Mouse (Mus musculus): ENCODE measurements at regions not wholly inside any gene's neighbourhood (a gene's known extent, or its start where the extent isn't known, plus 50 kb on each side); places are given as distances from the start of the nearest gene placed in this dataset.
A peak's percentile ranks its signal among the peaks of the same experiment; 100 is the strongest.

DNA sequence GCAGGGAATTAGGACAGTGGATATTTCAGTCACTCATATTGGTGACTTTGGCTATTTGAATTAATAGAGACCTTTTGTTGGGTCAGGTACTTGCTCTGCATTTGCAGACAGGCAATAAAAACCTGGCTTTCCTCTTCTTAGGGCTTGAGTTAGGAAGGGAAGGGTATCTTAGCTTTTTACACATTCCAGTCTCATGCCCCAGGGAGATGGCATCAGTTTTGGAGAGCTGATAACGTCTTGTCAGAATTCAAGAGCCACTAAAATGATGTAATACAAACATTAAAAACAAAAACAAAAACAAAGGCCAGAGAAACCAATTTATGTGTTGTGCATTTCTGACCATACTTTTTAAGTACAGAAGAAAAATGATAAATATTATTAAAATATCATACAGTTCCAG, 214.3 kb downstream of the Ktn1 start:
- no peak for DNase-seq

DNA sequence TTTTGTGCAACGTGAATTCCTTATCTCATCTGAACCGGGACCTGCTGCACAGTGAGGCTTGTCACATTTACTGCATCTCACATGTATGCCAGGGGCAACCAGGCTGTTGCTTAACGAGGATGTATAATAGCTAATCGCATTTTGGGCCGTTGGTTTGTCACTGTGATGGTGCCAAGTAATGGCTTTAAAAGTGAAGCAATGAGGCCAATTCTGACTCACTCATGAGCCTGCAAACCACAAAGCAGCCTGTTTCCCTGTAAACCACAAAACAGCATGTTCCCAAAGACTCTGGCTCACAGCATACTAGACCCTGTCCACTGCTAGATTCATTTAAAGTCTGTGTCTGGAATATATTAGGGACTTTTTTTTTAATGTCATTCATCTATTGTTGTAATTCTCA, 214.8 kb downstream of the Ktn1 start:
- DNase-seq, result peak; percentile 55

- no peak for DNase-seq
Measured at GRCm38 (mm10) chr14:47863701-47864100, 215.5 kb downstream of the Ktn1 start.

- DNase-seq, result no peak
Measured at GRCm38 (mm10) chr14:47867017-47867416, 218.8 kb downstream of the Ktn1 start.

- no peak for DNase-seq
Measured at GRCm38 (mm10) chr14:47868258-47868780, 220.1 kb downstream of the Ktn1 start.

- peak; percentile 8 for DNase-seq
Measured at GRCm38 (mm10) chr14:47876585-47876984, 228.3 kb downstream of the Ktn1 start.

DNA sequence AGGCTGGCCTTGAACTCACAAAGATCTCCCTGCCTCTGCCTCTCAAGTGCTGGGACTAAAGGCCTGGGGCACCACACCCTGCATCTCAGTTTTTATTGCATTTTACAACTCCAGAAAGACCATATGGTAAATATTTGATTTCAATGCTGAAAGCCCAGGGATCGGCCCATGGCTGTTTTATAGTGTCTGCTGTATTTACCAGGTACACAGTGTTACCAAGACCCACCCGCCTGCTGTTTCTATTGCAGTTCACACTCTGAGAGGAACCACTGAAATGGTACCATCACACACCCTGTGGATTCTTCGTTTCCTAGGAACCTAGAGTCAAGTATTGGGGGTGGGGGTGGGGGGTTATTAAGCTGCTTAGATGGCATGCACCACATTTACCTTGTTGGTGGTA, 228.9 kb downstream of the Ktn1 start:
- no peak for DNase-seq

DNA sequence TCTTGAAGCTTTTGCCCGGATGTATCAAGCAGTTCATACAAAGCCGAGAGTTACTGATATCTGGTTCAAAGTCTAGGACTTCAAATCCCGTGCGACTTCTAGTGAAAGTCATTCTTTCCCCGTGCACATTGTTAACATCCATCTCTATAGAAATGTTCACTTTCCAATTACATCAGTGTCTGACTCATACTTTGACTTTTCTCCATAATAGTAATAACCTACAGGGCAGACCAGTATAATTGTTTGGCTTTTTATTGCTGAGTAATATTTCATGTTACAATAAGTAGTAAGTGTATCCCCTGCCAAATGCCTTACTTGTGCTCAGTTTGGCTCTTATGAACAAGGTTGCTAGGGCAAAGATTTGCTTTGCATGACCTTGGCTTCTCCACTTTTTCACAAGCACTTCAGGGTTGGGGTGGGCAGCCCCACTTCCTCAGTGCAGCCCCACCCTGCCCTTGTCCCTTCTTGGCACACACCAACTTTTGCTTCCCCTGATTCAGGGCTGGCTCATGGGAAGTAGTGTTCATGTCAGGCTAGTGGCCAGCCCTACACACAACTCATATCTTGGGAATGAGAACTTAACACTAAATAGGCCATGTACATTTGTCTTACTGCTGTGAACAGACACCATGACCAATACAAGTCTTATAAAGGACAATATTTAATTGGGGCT, 229.7 kb downstream of the Ktn1 start:
- no peak for DNase-seq

DNA sequence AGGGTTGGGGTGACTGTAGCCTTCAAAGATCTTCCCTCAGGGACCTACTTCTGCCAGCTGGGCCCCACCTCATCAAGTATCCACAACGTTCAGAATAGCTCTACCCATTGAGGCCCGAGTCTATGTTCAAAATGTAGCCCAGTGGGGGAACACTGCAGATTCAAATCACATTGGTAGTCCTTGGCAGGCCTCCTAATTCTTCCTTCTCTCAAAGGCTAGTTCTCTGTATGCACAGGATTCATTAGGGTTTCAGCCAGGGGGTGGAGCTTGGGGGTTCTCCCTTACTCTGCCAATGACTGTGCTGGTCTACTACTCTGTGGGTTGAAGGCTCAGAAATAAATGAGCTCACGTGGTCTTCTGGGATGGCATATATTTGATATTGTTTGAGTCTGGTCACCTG, 235.3 kb upstream of the Peli2 start:
- DNase-seq, result no peak

DNA sequence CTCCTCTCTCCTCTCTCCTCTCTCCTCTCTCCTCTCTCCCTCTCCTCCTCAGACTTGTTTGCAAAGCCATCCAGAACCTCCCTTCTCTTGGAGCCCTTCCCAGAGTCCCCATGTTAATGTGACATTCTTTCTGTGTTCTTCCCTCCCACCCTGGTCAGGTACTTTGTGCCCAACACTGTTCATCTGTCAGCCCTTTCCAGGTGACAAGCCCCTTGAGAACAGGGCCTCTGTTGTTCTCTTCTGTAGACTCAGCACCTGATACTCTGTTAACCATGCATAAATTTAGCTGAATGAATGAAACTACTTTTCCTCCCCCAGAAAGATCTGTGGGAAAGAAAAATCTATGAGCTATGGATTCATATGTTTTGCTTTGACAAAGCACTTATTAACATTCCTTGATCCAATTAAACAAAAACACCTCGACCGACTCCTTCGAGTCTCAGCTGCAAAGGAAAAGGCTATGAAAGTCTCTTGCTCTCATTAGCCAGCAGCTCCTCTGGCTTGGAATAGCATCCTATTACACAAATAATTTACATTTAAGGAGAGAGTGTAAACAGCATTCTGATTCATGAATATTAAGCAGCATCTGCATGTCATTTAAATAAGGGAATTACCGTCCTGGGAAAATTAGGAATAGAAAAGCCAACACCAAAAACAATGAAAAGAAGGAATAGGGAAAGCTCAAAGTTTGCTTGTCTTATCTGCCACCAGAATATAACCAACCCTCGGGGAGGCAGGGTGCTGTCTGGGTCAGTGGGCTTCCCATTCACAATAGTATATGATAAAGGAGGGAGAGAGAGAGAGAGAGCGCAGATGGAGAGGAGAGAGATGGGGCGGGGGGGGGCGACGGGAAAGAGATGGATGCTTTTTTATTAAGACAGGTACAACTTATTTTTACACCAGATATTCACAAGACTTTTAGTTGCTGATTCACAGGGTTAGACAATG, 230.1 kb upstream of the Peli2 start:
- no peak for DNase-seq

- no peak for DNase-seq
Measured at GRCm38 (mm10) chr14:47896581-47896980, 224.0 kb upstream of the Peli2 start.

GRCm38 (mm10) chr14:47897907-47898530, 222.6 kb upstream of the Peli2 start:
- DNase-seq, result peak; percentile 11

DNA sequence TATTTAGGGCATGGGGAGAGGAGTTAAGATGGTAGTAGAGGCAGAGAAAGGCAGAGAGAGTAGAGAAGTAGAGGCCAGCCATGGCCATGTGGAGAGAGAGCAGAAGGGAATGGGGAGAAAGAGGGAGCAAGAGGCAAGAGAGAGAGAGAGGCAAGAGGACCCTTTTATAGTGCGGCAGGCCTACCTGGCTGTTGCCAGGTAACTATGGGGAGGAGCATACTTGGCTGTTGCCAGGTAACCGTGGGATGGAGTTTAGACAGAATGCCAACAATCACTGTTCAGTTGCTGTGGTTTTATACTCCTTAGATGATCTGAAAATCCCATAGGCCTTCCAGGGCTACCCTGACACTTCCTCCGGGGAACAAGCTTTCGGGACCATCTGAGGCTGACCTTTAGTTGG, 222.0 kb upstream of the Peli2 start:
- no peak for DNase-seq

DNA sequence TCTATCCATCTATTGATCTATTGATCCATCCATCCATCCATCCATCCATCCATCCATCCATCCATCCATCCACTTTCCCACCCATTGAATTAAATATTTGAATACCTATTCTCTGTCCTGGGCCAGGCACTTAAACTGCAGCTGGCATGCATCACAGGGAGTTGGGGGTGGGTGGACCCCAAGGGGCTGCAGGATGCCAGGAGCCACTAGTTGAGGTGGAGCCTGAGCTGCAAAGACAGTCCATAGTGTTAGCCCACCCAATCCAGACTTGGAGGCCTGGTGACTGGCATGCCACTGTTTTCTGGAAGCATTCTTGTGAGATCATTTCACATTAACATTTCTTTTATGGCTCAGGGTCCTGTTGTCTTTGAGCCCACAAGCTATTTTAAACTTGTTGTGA, 215.3 kb upstream of the Peli2 start:
- no peak for DNase-seq

DNA sequence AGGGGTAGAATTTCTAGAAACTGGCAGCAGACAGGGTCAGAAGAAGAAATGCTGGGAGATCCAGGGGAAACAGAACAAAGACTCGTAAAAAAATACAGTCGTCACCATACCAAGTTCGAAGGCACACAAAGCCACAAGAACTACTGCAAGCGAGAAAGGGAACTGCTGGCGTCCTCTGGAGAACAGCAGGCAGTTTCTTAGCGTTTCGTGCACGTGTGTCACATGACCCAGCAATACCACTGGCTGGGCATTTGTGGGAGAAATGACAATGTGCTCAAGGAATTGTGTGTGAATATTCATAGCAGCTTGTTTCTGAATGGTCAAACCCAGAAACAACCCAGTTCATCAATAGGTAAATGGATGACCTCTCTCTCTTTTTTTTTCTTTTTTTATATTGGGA, 211.5 kb upstream of the Peli2 start:
- DNase-seq, result no peak

DNA sequence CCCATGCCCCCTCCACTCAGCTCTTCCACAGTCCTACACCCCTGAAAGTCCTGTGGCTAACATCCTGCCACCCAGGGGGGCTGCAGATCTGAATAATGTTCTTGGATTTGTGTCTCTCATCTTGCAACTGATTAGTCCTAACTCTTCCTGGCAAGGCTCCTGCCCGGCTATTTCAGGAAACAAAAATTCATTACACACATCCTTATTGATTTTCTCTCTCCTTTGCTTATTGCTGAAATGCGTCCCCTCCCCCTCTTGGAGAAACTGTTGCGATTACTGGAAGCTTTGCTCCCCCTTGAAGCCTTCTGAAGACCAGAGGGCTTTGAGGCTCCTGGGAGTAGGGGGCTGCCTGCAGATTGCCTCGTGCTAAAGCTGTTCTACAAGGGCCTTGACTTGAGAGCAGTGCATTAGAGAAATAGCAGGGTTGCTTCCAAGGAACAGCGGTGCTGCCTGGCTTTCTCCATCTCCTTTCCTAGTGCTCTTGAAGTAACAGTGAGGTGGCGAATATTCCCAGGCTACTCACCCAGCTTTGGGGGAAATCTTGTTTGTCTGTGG, 209.8 kb upstream of the Peli2 start:
- no peak for DNase-seq

- no peak for DNase-seq
Measured at GRCm38 (mm10) chr14:47911546-47912545, 208.8 kb upstream of the Peli2 start.

DNA sequence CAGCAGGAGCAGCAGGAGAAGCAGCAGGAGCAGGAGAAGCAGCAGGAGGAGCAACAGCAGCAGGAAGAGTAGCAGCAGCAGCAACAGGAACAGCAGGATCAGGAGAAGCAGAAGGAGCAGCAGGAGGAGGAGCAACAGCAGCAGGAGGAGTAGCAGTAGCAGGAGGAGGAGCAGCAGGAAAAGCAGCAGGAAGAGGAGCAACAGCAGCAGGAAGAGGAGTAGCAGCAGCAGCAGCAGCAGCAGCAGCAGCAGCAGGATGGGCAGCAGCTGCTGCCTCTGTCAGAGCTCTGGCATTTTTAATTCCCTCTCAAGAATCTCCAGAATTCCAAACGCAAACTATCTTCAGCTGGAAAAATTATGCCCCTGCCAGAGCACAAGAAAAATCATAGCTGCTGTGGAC, 205.0 kb upstream of the Peli2 start:
- peak; percentile 3 for DNase-seq

DNA sequence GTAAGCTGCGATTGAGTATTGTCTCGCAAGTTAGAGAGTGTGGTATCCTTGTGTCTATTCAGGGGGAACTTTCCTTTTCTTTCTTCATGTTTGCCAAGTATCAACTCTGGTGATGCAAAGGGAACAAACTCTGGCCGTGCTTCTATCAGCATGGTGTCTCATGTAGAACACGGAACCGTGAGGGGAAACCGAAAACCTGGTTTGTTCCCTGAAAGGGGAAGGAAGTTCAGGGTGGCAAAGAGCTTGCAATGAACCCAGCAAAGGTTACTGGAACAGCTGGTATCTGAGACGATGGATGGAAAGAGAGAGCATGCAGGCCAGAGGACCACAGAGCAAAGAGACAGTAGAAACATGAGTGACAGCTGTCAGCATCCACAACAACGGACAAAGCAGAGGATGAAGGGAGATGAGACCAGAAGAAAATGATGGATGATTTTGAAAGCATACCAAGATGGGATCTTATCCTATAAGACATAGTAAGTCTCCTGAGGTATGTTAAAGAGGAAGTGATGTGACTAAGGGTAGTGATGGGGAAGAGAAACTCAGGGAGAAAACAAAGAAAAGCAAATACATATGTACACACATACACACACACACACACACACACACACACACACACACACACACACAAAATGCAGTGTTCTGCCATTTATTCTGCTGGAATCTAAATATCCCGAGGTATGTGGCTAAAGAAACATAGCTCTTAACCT, 199.8 kb upstream of the Peli2 start:
- peak; percentile 56 for DNase-seq

GRCm38 (mm10) chr14:47921811-47922277, 198.8 kb upstream of the Peli2 start:
- peak; percentile 9 for DNase-seq

DNA sequence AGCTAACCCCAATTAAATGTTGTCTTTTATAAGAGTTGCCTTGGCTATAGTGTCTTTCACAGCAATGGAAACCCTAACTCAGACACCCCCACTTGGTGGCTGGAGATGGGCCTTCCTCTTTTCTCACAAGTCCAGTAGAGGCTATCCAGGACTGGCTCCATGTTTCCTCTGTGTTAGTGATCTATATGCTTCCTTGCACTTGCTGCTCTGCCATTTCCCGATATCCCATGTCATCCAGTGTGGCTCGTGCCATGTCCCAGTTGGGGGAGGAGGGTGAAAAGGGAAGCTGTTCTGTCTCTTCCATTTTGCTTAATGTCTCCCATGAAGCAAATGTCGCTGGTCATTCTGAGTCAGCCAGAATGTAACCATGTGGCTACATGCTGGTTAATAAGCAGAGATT, 194.2 kb upstream of the Peli2 start:
- no peak for DNase-seq

All from lung, postnatal 36 days (tissue).